Mouse (Mus musculus): Measurements from ENCODE around the gene Arhgap18.

Gene Arhgap18

GRCm38 (mm10) chr10:26776443-26776842, 23.2 kb downstream of the Arhgap18 start:
- DNase-seq (ENCODE audit: low read depth), result no peak

- DNase-seq (ENCODE audit: low read depth), result no peak
Observed at GRCm38 (mm10) chr10:26780581-26780980, 27.4 kb downstream of the Arhgap18 start.

GRCm38 (mm10) chr10:26789680-26790079, 36.5 kb downstream of the Arhgap18 start:
- no peak for DNase-seq (ENCODE audit: low read depth)

DNA sequence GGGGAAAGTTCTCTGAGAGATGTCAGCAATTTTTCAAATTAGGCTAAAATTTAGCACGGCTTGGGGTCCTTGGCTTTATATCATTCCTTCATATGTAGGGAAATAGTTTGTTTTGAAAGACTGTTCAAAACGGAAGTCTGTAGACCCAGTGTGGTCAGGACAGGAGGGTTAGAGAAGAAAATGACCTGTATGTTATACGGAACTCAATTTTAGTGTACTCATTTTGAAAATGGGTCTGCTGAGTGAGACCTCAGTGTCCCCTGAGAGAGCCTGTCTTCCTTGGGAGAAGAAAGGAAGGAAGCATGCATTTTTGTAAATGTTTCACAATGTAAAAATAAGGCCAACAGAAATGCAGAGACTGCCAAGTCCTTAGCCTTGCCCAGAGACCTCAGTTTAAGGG, 38.6 kb downstream of the Arhgap18 start:
- no peak for DNase-seq (ENCODE audit: low read depth)

DNA sequence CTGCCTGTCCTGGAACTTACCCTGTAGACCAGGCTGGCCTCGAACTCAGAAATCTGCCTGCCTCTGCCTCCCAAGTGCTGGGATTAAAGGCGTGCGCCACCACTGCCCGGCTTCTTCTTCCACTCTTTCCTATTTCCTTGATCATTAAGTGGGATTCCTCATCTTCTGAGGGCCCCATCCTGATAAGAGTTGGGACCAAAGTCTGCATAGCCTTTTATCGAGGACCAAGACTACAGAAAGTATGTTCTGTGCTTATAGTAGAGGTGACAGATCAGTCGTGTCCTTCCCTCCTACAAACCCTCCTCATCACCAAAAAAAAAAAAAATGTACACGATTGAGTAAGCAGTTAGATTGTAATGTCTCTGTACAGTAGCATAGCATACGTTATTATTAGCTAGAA, 39.8 kb downstream of the Arhgap18 start:
- no peak for DNase-seq (ENCODE audit: low read depth)

GRCm38 (mm10) chr10:26796432-26797286, 43.4 kb downstream of the Arhgap18 start:
- no peak for DNase-seq (ENCODE audit: low read depth)

DNA sequence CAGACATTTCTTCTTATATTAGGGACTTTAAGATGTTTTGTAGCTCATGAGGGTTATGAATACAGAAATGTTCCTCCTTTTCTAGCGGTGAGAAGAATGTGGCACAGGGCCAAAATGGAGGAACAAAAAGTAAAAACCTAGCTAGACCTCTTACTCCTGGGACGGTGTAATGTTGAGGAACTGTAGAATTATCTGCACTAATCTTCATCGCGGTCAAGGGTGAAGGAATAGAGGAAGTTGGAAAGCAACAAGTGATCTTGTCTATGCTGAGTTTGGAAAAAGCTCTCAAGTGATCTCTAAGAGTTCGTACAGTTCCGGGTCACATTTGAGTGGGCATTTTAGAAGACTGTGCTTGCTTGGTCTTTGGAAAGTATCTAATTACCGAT, 44.1 kb downstream of the Arhgap18 start:
- DNase-seq (ENCODE audit: low read depth), result no peak

- no peak for DNase-seq (ENCODE audit: low read depth)
Observed at GRCm38 (mm10) chr10:26798752-26799411, 45.7 kb downstream of the Arhgap18 start.

- peak; percentile 85 for DNase-seq (ENCODE audit: low read depth)
Observed at GRCm38 (mm10) chr10:26799562-26800051, 46.4 kb downstream of the Arhgap18 start.

- no peak for DNase-seq (ENCODE audit: low read depth)
Observed at GRCm38 (mm10) chr10:26804351-26804983, 51.2 kb downstream of the Arhgap18 start.

GRCm38 (mm10) chr10:26805007-26805406, 51.8 kb downstream of the Arhgap18 start:
- no peak for DNase-seq (ENCODE audit: low read depth)

- no peak for DNase-seq (ENCODE audit: low read depth)
Observed at GRCm38 (mm10) chr10:26806092-26806491, 52.9 kb downstream of the Arhgap18 start.

DNA sequence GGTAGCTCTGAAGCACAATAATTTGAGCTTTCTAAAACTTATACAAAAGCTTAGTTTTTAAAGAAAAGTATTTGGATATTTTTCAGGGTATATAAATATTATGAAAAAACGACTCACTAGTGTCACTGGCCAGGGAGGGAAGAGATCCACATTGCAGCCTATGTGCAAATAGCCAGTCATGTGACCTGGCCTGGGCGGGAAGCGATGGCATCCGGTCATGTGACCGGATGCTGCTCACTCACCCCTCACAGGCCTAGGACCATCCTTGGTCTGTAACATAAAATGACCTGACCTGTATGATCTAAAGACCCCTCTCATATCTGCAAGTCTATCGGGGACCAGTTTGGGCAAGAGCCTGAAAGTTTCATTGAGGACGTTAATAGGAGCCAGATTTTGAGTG, 56.8 kb downstream of the Arhgap18 start:
- DNase-seq (ENCODE audit: low read depth), result no peak

DNA sequence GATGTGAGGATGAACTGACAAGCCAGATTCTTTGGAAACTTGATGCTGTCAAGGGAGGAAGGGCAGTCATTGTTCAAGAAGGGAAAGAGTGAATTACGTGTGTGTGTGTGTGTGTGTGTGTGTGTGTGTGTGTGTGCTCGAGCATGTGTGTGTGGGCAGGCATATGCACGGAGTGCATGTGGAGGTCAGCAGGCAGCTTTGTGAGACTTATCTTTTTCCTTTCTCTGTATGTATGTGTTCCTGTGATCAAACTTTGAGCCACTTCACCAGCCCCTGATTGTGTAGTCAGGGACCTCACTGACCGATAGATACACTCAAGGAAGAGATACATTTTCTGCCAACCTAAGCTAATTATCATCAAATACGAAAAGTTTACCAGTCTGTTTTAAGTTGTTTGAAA, 57.6 kb downstream of the Arhgap18 start:
- no peak for DNase-seq (ENCODE audit: low read depth)

GRCm38 (mm10) chr10:26811342-26811741, 58.1 kb downstream of the Arhgap18 start:
- DNase-seq (ENCODE audit: low read depth), result no peak

GRCm38 (mm10) chr10:26815646-26816045, 62.4 kb downstream of the Arhgap18 start:
- DNase-seq (ENCODE audit: low read depth), result no peak

- no peak for DNase-seq (ENCODE audit: low read depth)
Observed at GRCm38 (mm10) chr10:26820326-26820725, 67.1 kb downstream of the Arhgap18 start.

DNA sequence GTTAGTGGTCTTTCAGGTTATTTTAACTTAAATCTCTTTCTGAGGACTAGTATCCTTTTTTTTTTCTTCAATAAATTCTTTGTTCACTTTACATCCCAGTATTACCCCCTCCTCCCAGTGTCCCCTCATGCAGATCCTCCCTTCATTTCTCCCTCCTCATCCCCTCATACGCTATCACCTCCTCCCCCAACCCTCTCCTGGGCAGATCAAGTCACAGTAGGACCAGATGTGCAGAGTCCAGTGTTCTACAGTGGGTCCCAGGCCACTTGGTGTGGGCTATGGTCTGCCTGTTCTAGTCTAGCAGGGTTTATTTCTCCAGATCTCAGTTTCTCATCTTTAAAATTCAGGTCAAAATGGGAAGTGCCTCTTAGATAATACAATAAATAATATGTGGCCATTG, 67.7 kb downstream of the Arhgap18 start:
- no peak for DNase-seq (ENCODE audit: low read depth)

GRCm38 (mm10) chr10:26823997-26824396, 70.8 kb downstream of the Arhgap18 start:
- no peak for DNase-seq (ENCODE audit: low read depth)

DNA sequence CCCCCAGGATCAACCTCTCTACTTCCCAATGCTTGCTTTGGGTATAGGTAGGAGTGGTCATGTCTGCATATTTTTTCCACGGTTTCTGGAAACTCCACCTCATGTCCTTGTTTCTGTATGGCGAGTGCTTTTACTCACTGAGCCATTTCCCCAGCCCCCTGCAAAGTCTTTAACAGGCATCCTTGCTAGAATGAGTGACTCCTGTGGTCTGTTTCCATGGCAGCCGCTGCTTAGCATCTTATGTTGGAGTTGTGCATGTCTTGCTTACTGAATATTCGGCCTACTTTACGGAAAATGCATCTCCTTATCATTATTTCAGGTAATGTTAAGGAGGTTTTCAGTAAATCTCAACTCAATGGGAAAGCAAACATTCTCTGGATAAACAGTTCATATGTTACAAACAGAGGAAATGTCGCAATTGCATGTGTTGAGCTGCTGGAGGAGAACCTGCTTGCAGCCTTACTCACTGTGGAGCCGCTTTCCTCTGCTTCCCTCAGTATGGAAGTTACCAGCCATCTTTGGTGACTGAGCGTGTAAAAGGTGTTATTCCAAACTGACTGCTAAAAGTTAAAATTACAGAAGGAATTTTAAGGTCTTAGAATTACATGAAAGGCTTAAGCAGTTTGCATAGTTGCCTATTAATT, 72.1 kb downstream of the Arhgap18 start:
- DNase-seq (ENCODE audit: low read depth), result no peak

- DNase-seq (ENCODE audit: low read depth), result no peak
Observed at GRCm38 (mm10) chr10:26827315-26827714, 74.1 kb downstream of the Arhgap18 start.

- DNase-seq (ENCODE audit: low read depth), result peak; percentile 24
Observed at GRCm38 (mm10) chr10:26828412-26829137, 75.4 kb downstream of the Arhgap18 start.
